Mouse (Mus musculus): ENCODE data around the gene Hs6st3.

DNA sequence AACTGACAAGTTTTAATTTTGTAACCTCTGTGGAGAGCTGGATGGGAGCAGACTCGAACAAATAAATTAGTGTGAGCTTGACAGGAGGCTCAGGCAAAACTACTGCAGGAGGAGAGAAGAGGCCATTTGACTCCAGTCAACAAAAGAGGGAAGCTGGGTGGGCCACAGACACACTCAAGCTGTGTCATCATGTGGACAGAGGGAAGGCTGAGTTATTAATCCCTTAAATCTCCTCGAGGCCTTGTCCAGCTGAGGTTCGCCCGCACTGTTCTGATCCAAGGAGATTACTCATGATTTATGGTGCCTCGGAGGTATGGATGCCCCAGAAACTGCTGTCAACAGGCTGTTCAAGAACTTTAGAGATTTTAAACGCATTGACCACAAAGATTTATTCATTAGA, 776.4 kb downstream of the Hs6st3 start:
- TF ChIP-seq CTCF (IDR thresholded peaks at IDR 0.05; ENCODE audit: control insufficient read depth, insufficient read depth, insufficient replicate concordance, low read depth, low read length) (no peak), POLR2A (IDR thresholded peaks at IDR 0.05; ENCODE audit: control insufficient read depth, low read depth, low read length) (no peak)
